Mouse (Mus musculus): ENCODE results near the gene Uevld. TPM values are rescaled to one million over a fixed set of nuclear protein-coding genes. Genes with fewer than 3 reads are reported as not detected.
"Not testable (repeated sequence)": the region's sequence is repeated elsewhere in the genome, so short reads cannot be mapped to it uniquely, and the experiment has no call there.

The Uevld gene
- total RNA-seq, 2 experiments from 2014 or later: 5.9 to 16.7 TPM

DNA sequence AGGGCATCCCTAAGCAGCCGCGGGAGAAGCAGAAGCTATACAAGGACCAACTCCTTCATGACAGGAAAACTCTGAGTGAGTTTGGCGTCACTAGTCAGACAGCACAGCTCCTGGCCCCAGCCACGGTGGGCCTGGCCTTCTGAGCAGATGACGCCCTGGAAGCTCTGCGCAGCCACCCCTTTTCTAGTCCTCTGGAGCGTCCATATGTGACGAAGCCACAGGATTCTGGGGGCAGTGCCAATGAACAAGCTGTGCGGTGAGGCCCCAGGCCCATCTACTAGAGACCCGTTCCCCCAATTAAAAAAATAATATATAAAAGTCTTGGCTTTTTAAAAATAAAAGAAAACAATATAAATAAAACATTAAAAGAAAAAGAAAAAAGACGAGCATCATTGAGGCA, 17.1 kb upstream of the Uevld start:
- no peak for ATAC-seq (replicated peaks; ENCODE audit: low FRiP score, poor library complexity, severe bottlenecking)

DNA sequence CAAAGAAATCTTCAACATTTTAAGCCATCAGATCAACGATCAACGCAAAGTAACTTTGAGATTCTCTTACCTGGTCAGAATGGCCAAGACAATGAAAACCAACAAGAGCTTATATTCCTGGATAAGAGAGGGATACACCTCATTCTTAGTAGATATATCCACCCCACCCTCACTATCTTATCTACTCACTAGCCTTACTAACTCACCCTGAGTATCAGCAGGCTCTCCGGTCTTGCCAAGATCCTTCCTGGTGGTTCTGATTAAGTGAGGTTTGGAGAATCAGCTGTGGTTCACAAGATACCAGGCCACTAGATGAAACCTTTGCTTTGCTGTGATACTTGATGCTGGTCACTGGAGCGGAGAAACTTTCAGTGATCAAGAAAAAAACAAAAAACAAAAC, 16.3 kb upstream of the Uevld start:
- no peak for ATAC-seq (replicated peaks; ENCODE audit: low FRiP score, poor library complexity, severe bottlenecking)

- no peak for ATAC-seq (replicated peaks; ENCODE audit: low FRiP score, poor library complexity, severe bottlenecking)
Measured at GRCm38 (mm10) chr7:46969898-46970297, 11.6 kb upstream of the Uevld start.

DNA sequence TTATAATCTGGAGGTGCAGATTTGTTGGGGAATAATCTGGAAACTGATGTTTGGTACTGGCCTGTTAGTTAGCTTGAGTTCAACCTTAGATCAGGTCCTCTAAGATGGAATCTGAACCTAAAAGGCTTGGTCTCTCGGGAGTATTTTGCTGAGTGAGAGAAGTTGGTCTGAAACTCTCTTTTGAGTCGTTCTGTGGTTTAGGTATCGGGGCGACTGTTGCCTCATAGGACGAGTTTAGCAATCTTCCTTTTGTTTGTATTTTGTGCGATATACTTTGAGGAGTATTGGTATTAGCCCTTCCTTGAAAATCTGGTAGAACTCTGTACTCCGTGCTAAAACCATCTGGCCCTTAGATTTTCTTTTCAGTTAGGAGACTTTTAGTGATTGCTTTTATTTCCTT, 5.7 kb upstream of the Uevld start:
- ATAC-seq (replicated peaks; ENCODE audit: low FRiP score, poor library complexity, severe bottlenecking): no peak

- ATAC-seq (replicated peaks; ENCODE audit: low FRiP score, poor library complexity, severe bottlenecking): peak; percentile 55
Measured at GRCm38 (mm10) chr7:46962806-46963618, 4.7 kb upstream of the Uevld start.

DNA sequence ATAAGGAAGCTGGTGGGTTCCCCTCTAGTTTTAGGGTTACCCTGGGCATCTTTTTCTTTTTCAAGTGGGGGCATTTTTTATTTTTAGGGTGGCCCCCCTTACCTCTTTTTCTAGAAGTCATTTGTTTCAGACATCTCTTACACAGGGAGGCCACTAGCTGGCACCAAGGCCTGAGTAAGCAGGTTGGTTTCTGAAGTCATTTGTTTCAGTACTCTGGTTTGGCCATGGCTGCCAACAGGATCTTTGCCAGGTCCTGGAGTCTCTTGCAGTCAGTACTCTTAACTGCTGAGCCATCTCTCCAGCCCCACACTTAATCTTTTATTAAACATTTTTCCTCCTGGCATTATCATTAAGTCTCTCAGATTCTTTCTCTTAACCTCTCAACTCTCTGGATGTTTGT, 3.8 kb upstream of the Uevld start:
- no peak for ATAC-seq (replicated peaks; ENCODE audit: low FRiP score, poor library complexity, severe bottlenecking)

DNA sequence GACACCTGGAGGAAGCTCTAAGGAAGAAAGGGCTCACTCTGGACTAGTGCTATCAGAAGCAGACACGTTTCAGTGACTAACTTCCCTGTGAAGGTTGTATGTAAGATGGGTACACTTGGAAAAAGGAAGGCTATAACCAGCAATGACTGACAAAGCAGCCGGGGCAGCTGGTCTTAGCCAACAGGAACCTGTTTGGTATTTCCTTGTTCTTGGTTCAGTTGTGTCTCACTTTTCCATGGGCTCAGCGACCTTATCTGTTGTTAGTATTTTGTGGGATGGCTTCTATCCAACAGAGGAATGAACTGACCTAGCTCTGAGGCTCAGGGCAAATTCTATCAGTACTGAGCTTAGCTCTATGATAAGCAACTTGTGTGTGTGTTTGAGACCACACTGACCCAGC, 2.7 kb upstream of the Uevld start:
- ATAC-seq (replicated peaks; ENCODE audit: low FRiP score, poor library complexity, severe bottlenecking): no peak

- no peak for ATAC-seq (replicated peaks; ENCODE audit: low FRiP score, poor library complexity, severe bottlenecking)
Measured at GRCm38 (mm10) chr7:46958853-46959252, 526 bp upstream of the Uevld start.

GRCm38 (mm10) chr7:46935847-46936246, 22.5 kb downstream of the Uevld start:
- no peak for ATAC-seq (replicated peaks; ENCODE audit: low FRiP score, poor library complexity, severe bottlenecking)

- no peak for ATAC-seq (replicated peaks; ENCODE audit: low FRiP score, poor library complexity, severe bottlenecking)
Measured at GRCm38 (mm10) chr7:46934788-46935187, 23.5 kb downstream of the Uevld start.

DNA sequence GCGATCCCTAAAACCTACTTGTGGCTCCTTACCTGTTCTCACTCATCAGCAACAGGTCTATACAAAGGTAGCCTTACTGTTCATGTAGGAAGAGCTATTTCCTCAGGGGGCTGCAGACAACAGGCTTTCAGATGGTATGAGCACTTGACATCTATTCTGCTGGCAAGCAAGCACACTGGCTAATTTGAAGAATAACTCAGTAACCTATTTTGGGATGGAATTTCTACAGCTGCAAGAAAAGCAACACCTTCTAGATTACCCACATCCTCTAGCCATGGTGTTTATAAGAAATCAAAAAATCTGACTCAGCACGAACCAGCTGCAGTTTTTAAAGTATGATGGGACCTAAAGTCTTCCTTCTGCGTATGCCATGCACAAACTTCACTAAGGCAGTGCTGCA, 27.0 kb downstream of the Uevld start:
- no peak for ATAC-seq (replicated peaks; ENCODE audit: low FRiP score, poor library complexity, severe bottlenecking)

- no peak for ATAC-seq (replicated peaks; ENCODE audit: low FRiP score, poor library complexity, severe bottlenecking)
Measured at GRCm38 (mm10) chr7:46928291-46928690, 30.0 kb downstream of the Uevld start.

DNA sequence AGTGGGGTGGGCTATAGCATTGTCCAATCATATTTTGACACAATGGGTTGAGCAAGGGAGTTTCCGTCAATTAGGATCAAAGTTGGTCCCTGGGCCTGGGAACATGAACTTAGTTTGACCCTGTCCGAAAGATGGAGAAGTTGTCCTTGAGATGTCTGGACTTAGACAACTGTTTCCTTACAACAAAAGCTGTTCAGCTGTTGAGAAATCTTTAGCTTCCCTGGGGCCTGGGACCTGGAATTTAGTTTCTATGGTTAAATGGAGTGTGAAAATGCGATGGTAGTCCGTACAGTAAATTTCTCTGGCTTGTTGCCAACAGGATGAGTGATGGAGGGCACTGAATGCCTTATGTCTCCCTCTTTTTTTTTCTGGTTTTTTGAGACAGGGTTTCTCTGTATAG, 36.3 kb downstream of the Uevld start:
- no peak for ATAC-seq (replicated peaks; ENCODE audit: low FRiP score, poor library complexity, severe bottlenecking)

DNA sequence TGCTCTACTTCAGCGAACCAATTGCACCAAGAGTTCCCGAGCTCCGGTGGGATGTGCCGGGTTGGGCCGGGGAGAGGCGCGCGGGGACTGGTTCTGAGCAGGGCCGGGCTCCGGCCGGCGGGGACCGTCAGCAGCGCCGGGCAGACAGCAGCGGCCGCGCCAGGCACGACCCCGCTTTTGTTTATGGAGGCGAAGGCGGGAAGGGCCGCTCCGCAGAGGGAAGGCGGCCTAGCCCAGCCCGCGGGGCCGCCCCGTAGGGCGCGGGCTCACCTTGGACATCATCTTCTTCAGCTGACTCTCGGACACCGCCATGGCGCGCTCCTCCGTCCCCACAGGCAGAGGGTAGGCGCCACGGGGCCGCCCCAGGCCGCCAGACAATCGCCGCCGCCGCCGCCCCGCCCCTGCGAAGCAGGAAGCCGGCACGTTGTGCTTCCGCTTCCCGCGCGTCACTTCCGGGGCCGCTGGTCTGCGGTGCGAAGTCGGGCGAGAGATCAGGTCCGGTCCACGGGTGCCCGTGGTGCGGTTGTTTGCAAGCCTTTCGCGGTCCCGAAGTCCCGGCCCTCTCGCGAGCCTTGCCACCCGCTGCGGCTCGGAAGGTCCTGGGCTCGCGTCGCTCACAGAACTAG, 38.7 kb downstream of the Uevld start, which contains the start of gene Tsg101:
Tsg101 (minus strand) TSS at position 419 of the 626 bp plus-strand sequence.
- peak; percentile 98 for ATAC-seq (replicated peaks; ENCODE audit: low FRiP score, poor library complexity, severe bottlenecking)

GRCm38 (mm10) chr7:46918678-46919371, 39.5 kb downstream of the Uevld start:
- peak; percentile 46; the same call in 1 of the 2 replicates for ATAC-seq (replicated peaks; ENCODE audit: low FRiP score, poor library complexity, severe bottlenecking)

- no peak for ATAC-seq (replicated peaks; ENCODE audit: low FRiP score, poor library complexity, severe bottlenecking)
Measured at GRCm38 (mm10) chr7:46916376-46916775, 42.0 kb downstream of the Uevld start.

- no peak for ATAC-seq (replicated peaks; ENCODE audit: low FRiP score, poor library complexity, severe bottlenecking)
Measured at GRCm38 (mm10) chr7:46911250-46911649, 47.1 kb downstream of the Uevld start.

DNA sequence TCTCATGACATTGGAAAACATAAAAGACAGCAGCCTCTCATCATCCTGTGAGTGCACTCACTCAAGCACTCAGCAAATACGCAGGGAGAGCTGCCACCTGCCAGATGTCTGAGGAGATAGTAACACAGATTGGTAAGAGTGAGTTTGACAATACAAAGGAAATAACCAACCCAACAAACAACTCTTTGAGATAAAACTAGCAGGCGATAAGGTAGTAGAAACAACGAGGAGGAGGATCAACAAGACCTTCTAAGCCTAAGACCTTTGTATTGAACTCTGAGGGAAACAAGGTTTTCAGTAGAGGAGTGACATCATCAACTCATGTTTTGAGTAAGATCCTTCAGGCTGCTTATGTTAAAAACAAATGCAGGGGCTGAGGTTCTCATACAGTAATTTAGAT, 59.0 kb downstream of the Uevld start:
- ATAC-seq (replicated peaks; ENCODE audit: low FRiP score, poor library complexity, severe bottlenecking): no peak

GRCm38 (mm10) chr7:46895511-46895910, 62.8 kb downstream of the Uevld start:
- ATAC-seq (replicated peaks; ENCODE audit: low FRiP score, poor library complexity, severe bottlenecking): no peak

GRCm38 (mm10) chr7:46883304-46883703, 75.0 kb downstream of the Uevld start:
- no peak for ATAC-seq (replicated peaks; ENCODE audit: low FRiP score, poor library complexity, severe bottlenecking)

- ATAC-seq (replicated peaks; ENCODE audit: low FRiP score, poor library complexity, severe bottlenecking): not testable (repeated sequence)
Measured at GRCm38 (mm10) chr7:46881941-46882340, 76.4 kb downstream of the Uevld start.
